Mouse (Mus musculus): ENCODE results near the gene Fbxl8.

DNA sequence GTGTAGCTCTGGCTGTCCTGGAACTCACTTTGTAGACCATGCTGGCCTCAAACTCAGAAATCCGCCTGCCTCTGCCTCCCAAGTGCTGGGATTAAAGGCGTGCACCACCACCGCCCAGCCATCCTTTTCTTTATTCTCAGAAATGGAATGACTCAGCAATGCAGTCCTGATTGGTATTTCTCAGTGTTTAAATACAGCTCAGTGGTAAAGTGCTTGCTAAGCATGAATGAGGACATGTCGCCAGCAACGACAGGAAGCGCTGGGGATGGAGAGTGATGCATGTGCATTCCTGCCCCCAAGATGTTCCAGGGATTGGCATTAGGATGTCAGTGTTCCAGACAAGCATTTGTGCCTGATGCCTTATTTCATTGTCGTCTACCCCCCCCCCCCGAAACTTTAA lies 38.9 kb downstream of the Fbxl8 start:
- TF ChIP-seq TAL1 (IDR thresholded peaks at IDR 0.05; ENCODE audit: low read length) (no peak), GATA1 (IDR thresholded peaks at IDR 0.05; ENCODE audit: low read length) (no peak)

All from erythroblast, embryonic 14.5 days (primary cell).